Mouse (Mus musculus): ENCODE data around the gene Colq. TPM values are rescaled to one million over a fixed set of nuclear protein-coding genes. Genes with fewer than 3 reads are reported as not detected.

Gene Colq
- polyA plus RNA-seq, 1 experiment, result 4.5 TPM

GRCm38 (mm10) chr14:31532656-31533055 lies 58.5 kb downstream of the Colq start:
- TF ChIP-seq CTCF (IDR thresholded peaks at IDR 0.05; ENCODE audit: borderline replicate concordance, insufficient read depth, low read depth, low read length) (no peak), POLR2A (IDR thresholded peaks at IDR 0.05; ENCODE audit: borderline replicate concordance, insufficient read depth, low read length) (no peak)
- Histone ChIP-seq H3K4me3 (replicated peaks; ENCODE audit: insufficient read depth, low read depth, low read length) (no peak overlapping the region), H3K27ac (ENCODE audit: insufficient read depth, low read length) (no peak overlapping the region), H3K4me1 (ENCODE audit: control insufficient read depth, insufficient read depth, low read length) (peaks cover 8% of the 10 kb centered on the region), H3K27me3 (ENCODE audit: control insufficient read depth, insufficient read depth, low read length) (no peaks in the 10 kb centered on the region)
- 63% methylated on average over 3 of the region's 3 CpGs for WGBS
- DNase-seq, result no peak

- no peaks in the 10 kb centered on the region for H3K27me3 ChIP-seq (ENCODE audit: control insufficient read depth, insufficient read depth, low read length)
- no peak for DNase-seq
- 63% methylated on average over 12 of the region's 12 CpGs for WGBS
- no peak overlapping the region for H3K27ac ChIP-seq (ENCODE audit: insufficient read depth, low read length)
- no peak for TF ChIP-seq POLR2A (IDR thresholded peaks at IDR 0.05; ENCODE audit: borderline replicate concordance, insufficient read depth, low read length)
- no peak for TF ChIP-seq CTCF (IDR thresholded peaks at IDR 0.05; ENCODE audit: borderline replicate concordance, insufficient read depth, low read depth, low read length)
- H3K4me3 ChIP-seq (replicated peaks; ENCODE audit: insufficient read depth, low read depth, low read length), result no peak overlapping the region
- peaks cover 3% of the 10 kb centered on the region for H3K4me1 ChIP-seq (ENCODE audit: control insufficient read depth, insufficient read depth, low read length)
Observed at GRCm38 (mm10) chr14:31531506-31532148, 59.5 kb downstream of the Colq start.

GRCm38 (mm10) chr14:31530847-31531246 lies 60.3 kb downstream of the Colq start:
- Histone ChIP-seq H3K4me3 (replicated peaks; ENCODE audit: insufficient read depth, low read depth, low read length) (no peak overlapping the region), H3K27me3 (ENCODE audit: control insufficient read depth, insufficient read depth, low read length) (no peaks in the 10 kb centered on the region), H3K4me1 (ENCODE audit: control insufficient read depth, insufficient read depth, low read length) (no peaks in the 10 kb centered on the region), H3K27ac (ENCODE audit: insufficient read depth, low read length) (no peak overlapping the region)
- 92% methylated on average over 4 of the region's 4 CpGs for WGBS
- TF ChIP-seq CTCF (IDR thresholded peaks at IDR 0.05; ENCODE audit: borderline replicate concordance, insufficient read depth, low read depth, low read length) (no peak), POLR2A (IDR thresholded peaks at IDR 0.05; ENCODE audit: borderline replicate concordance, insufficient read depth, low read length) (no peak)
- no peak for DNase-seq

- WGBS, result 82% methylated on average over 7 of the region's 7 CpGs
- Histone ChIP-seq H3K4me3 (replicated peaks; ENCODE audit: insufficient read depth, low read depth, low read length) (no peak overlapping the region), H3K27ac (ENCODE audit: insufficient read depth, low read length) (no peak overlapping the region), H3K27me3 (ENCODE audit: control insufficient read depth, insufficient read depth, low read length) (no peaks in the 10 kb centered on the region), H3K4me1 (ENCODE audit: control insufficient read depth, insufficient read depth, low read length) (no peaks in the 10 kb centered on the region)
- no peak for DNase-seq
- no peak for TF ChIP-seq CTCF (IDR thresholded peaks at IDR 0.05; ENCODE audit: borderline replicate concordance, insufficient read depth, low read depth, low read length)
- no peak for TF ChIP-seq POLR2A (IDR thresholded peaks at IDR 0.05; ENCODE audit: borderline replicate concordance, insufficient read depth, low read length)
Observed at GRCm38 (mm10) chr14:31525040-31525810, 65.9 kb downstream of the Colq start.

GRCm38 (mm10) chr14:31521318-31521717 lies 69.8 kb downstream of the Colq start:
- WGBS, result 70% methylated on average over 2 of the region's 2 CpGs
- Histone ChIP-seq H3K4me1 (ENCODE audit: control insufficient read depth, insufficient read depth, low read length) (no peaks in the 10 kb centered on the region; the same call in 1 of the 2 replicates), H3K4me3 (replicated peaks; ENCODE audit: insufficient read depth, low read depth, low read length) (no peak overlapping the region), H3K27ac (ENCODE audit: insufficient read depth, low read length) (no peak overlapping the region), H3K27me3 (ENCODE audit: control insufficient read depth, insufficient read depth, low read length) (no peaks in the 10 kb centered on the region)
- peak in 1 of 2 experiments; percentile 22 for DNase-seq
- TF ChIP-seq CTCF (IDR thresholded peaks at IDR 0.05; ENCODE audit: borderline replicate concordance, insufficient read depth, low read depth, low read length), result no peak
- no peak for TF ChIP-seq POLR2A (IDR thresholded peaks at IDR 0.05; ENCODE audit: borderline replicate concordance, insufficient read depth, low read length)

- Histone ChIP-seq H3K4me3 (replicated peaks; ENCODE audit: insufficient read depth, low read depth, low read length) (no peak overlapping the region), H3K4me1 (ENCODE audit: control insufficient read depth, insufficient read depth, low read length) (no peaks in the 10 kb centered on the region; the same call in 1 of the 2 replicates), H3K27ac (ENCODE audit: insufficient read depth, low read length) (no peak overlapping the region), H3K27me3 (ENCODE audit: control insufficient read depth, insufficient read depth, low read length) (no peaks in the 10 kb centered on the region)
- no peak for DNase-seq
- TF ChIP-seq POLR2A (IDR thresholded peaks at IDR 0.05; ENCODE audit: borderline replicate concordance, insufficient read depth, low read length) (no peak), CTCF (IDR thresholded peaks at IDR 0.05; ENCODE audit: borderline replicate concordance, insufficient read depth, low read depth, low read length) (peak; percentile 37; the same call in 1 of the 2 replicates)
- 35% methylated on average over 3 of the region's 3 CpGs for WGBS
Observed at GRCm38 (mm10) chr14:31519165-31519564, 72.0 kb downstream of the Colq start.

GRCm38 (mm10) chr14:31515895-31516294 lies 75.2 kb downstream of the Colq start:
- no peaks in the 10 kb centered on the region; the same call in 1 of the 2 replicates for H3K4me1 ChIP-seq (ENCODE audit: control insufficient read depth, insufficient read depth, low read length)
- TF ChIP-seq POLR2A (IDR thresholded peaks at IDR 0.05; ENCODE audit: borderline replicate concordance, insufficient read depth, low read length) (no peak), CTCF (IDR thresholded peaks at IDR 0.05; ENCODE audit: borderline replicate concordance, insufficient read depth, low read depth, low read length) (no peak)
- no peak overlapping the region for H3K4me3 ChIP-seq (replicated peaks; ENCODE audit: insufficient read depth, low read depth, low read length)
- DNase-seq, result no peak
- 94% methylated on average over 2 of the region's 2 CpGs for WGBS
- H3K27me3 ChIP-seq (ENCODE audit: control insufficient read depth, insufficient read depth, low read length), result no peaks in the 10 kb centered on the region
- no peak overlapping the region for H3K27ac ChIP-seq (ENCODE audit: insufficient read depth, low read length)

GRCm38 (mm10) chr14:31510322-31510721 lies 80.8 kb downstream of the Colq start:
- TF ChIP-seq CTCF (IDR thresholded peaks at IDR 0.05; ENCODE audit: borderline replicate concordance, insufficient read depth, low read depth, low read length) (no peak), POLR2A (IDR thresholded peaks at IDR 0.05; ENCODE audit: borderline replicate concordance, insufficient read depth, low read length) (no peak)
- Histone ChIP-seq H3K27me3 (ENCODE audit: control insufficient read depth, insufficient read depth, low read length) (no peaks in the 10 kb centered on the region), H3K4me1 (ENCODE audit: control insufficient read depth, insufficient read depth, low read length) (peaks cover 19% of the 10 kb centered on the region), H3K27ac (ENCODE audit: insufficient read depth, low read length) (no peak overlapping the region), H3K4me3 (replicated peaks; ENCODE audit: insufficient read depth, low read depth, low read length) (no peak overlapping the region)
- 41% methylated on average over 3 of the region's 3 CpGs for WGBS
- no peak for DNase-seq
